ENCODE assay signal across 25 mouse cellular contexts in genomic region chr1:85857261-85857754, GRCm38 (mm10). TPM values are rescaled to one million over a fixed set of nuclear protein-coding genes. Genes with fewer than 3 reads are reported as not detected.
A peak's percentile ranks its signal among the peaks of the same experiment; 100 is the strongest.
DNase-seq lines count a peak whose midpoint lies in the region; ATAC-seq and TF ChIP-seq lines count a peak whose summit lies in the region.
"Had no signal": no experiment of that assay in that cellular context is flagged by ENCODE, and none has a peak within 500 bp of the region (broad histone marks: within the 10 kb centered on the region; RNA-seq: fewer than 3 reads in every experiment).

No protein-coding gene starts in this region.

- DNase-seq in heart, adult 11 months: peak; percentile 92
- no peak for DNase-seq in heart, postnatal 4 days
- no peak for DNase-seq in lung, postnatal 0 days (ENCODE audit: low spot score)
- no peak for DNase-seq in lung, postnatal 10 days
- peak; percentile 19 for DNase-seq in brain, embryonic 14.5 days (ENCODE audit: low read depth)
- DNase-seq in stomach, postnatal 0 days (ENCODE audit: low spot score): no peak
- no peak for DNase-seq in adrenal gland, adult 2 months
- DNase-seq: adrenal gland, postnatal 14 days; cerebellum, adult 11 months; cerebellum, postnatal 14 days; gastrocnemius, postnatal 14 days; kidney, postnatal 36 days; liver, postnatal 0 days; lung, postnatal 14 days; midbrain, embryonic 14.5 days; thymus, adult 2 months; thymus, postnatal 4 days had no signal

- no peak overlapping the region for H3K9ac ChIP-seq in lung, postnatal 0 days (replicated peaks; ENCODE audit: low read depth)
- H3K9ac ChIP-seq in stomach, postnatal 0 days (ENCODE audit: low read length): no peak overlapping the region
- H3K9ac ChIP-seq: embryonic facial prominence, embryonic 12.5 days; forebrain, embryonic 12.5 days; intestine, embryonic 15.5 days; limb, embryonic 12.5 days; liver, postnatal 0 days; neural tube, embryonic 12.5 days had no signal

- no peak for TF ChIP-seq EP300 in lung, postnatal 0 days (IDR thresholded peaks at IDR 0.05)
- no peak for TF ChIP-seq EP300 in stomach, postnatal 0 days (optimal IDR thresholded peaks at IDR 0.05)

- 0 out of 2 replicates have a peak, but pooled peaks have one; percentile 14 for TF ChIP-seq CTCF in lung, postnatal 0 days (IDR thresholded peaks at IDR 0.05)
- no peak for TF ChIP-seq CTCF in brain, embryonic 14.5 days (IDR thresholded peaks at IDR 0.05; ENCODE audit: borderline replicate concordance, extremely low read depth, insufficient read depth, insufficient read length)
- TF ChIP-seq CTCF in stomach, postnatal 0 days (IDR thresholded peaks at IDR 0.05; ENCODE audit: low read depth): peak; percentile 35

- ATAC-seq in lung, postnatal 0 days: 0 out of 2 replicates have a peak, but pooled peaks have one; percentile 40
- no peak for ATAC-seq in stomach, postnatal 0 days (ENCODE audit: low FRiP score, low TSS enrichment)
- ATAC-seq: hindbrain, embryonic 16.5 days; intestine, embryonic 15.5 days; liver, postnatal 0 days had no signal

- H3K27me3 ChIP-seq in lung, postnatal 0 days (replicated peaks; ENCODE audit: insufficient read depth, low read length): no peaks in the 10 kb centered on the region
- H3K27me3 ChIP-seq in stomach, postnatal 0 days (ENCODE audit: control insufficient read depth, insufficient read depth, low read length): no peaks in the 10 kb centered on the region
- H3K27me3 ChIP-seq: embryonic facial prominence, embryonic 12.5 days; forebrain, embryonic 12.5 days; intestine, embryonic 15.5 days; limb, embryonic 12.5 days; neural tube, embryonic 12.5 days had no signal

- TF ChIP-seq POLR2A in brain, embryonic 14.5 days (IDR thresholded peaks at IDR 0.05; ENCODE audit: borderline replicate concordance, extremely low read depth, insufficient read depth, insufficient read length, poor library complexity, severe bottlenecking): no peak

- no peak overlapping the region for H3K4me3 ChIP-seq in lung, postnatal 0 days (ENCODE audit: low read depth, low read length)
- H3K4me3 ChIP-seq in stomach, postnatal 0 days (ENCODE audit: low read depth, low read length): no peak overlapping the region
- H3K4me3 ChIP-seq: embryonic facial prominence, embryonic 12.5 days; forebrain, embryonic 12.5 days; hindbrain, embryonic 10.5 days; intestine, embryonic 15.5 days; limb, embryonic 12.5 days; neural tube, embryonic 12.5 days had no signal

- H3K27ac ChIP-seq in lung, postnatal 0 days (ENCODE audit: low read length): no peak overlapping the region
- no peak overlapping the region for H3K27ac ChIP-seq in stomach, postnatal 0 days (replicated peaks)
- H3K27ac ChIP-seq: embryonic facial prominence, embryonic 12.5 days; forebrain, embryonic 12.5 days; hindbrain, embryonic 10.5 days; intestine, embryonic 15.5 days; limb, embryonic 12.5 days; neural tube, embryonic 12.5 days had no signal

- no peak overlapping the region for H3K4me2 ChIP-seq in lung, postnatal 0 days (replicated peaks; ENCODE audit: low read depth, low read length)
- no peak overlapping the region for H3K4me2 ChIP-seq in stomach, postnatal 0 days (replicated peaks; ENCODE audit: low read depth)
- H3K4me2 ChIP-seq: embryonic facial prominence, embryonic 12.5 days; forebrain, embryonic 12.5 days; intestine, embryonic 15.5 days; limb, embryonic 12.5 days; liver, embryonic 11.5 days; neural tube, embryonic 12.5 days had no signal

- H3K36me3 ChIP-seq in lung, postnatal 0 days (ENCODE audit: insufficient read depth, low read length): no peaks in the 10 kb centered on the region
- H3K36me3 ChIP-seq in stomach, postnatal 0 days (ENCODE audit: control insufficient read depth, insufficient read depth, low read length): no peaks in the 10 kb centered on the region
- H3K36me3 ChIP-seq: intestine, embryonic 15.5 days; neural tube, embryonic 12.5 days had no signal

- H3K4me1 ChIP-seq in lung, postnatal 0 days (ENCODE audit: insufficient read depth, low read depth, low read length): no peaks in the 10 kb centered on the region
- no peaks in the 10 kb centered on the region for H3K4me1 ChIP-seq in stomach, postnatal 0 days (replicated peaks; ENCODE audit: control insufficient read depth, insufficient read depth)
- H3K4me1 ChIP-seq: forebrain, embryonic 12.5 days; hindbrain, embryonic 10.5 days; intestine, embryonic 15.5 days; limb, embryonic 12.5 days; neural tube, embryonic 12.5 days had no signal

- 0 out of 2 replicates have a peak, but pooled peaks cover 4% of the 10 kb centered on the region for H3K9me3 ChIP-seq in lung, postnatal 0 days (ENCODE audit: low read length)
- no peaks in the 10 kb centered on the region for H3K9me3 ChIP-seq in stomach, postnatal 0 days (ENCODE audit: control insufficient read depth, low read length)
- H3K9me3 ChIP-seq: intestine, embryonic 15.5 days had no signal

- 74% methylated on average over 6 of the region's 6 CpGs for WGBS in lung, postnatal 0 days
- 80% methylated on average over 6 of the region's 6 CpGs for WGBS in stomach, postnatal 0 days

RNA-seq across cellular contexts. Expression of gene Itm2c, which starts 36.8 kb away (rescaled TPM):
- total RNA-seq in heart, postnatal 4 days (2021): 10 to 100 TPM; 91.3 to 91.5 TPM
- polyA plus RNA-seq in lung, postnatal 0 days (2015; fragmentation: Nextera tagmentation; extraction: Ambion mirVana): 221 and 244 TPM in 2 replicates
- polyA plus RNA-seq in brain, embryonic 14.5 days (2012; rRNA removed): 160 and 168 TPM in 2 replicates
- 134 and 147 TPM in 2 replicates for polyA plus RNA-seq in stomach, postnatal 0 days (2015; fragmentation: Nextera tagmentation; extraction: Ambion mirVana)
- 100 to 1,000 TPM; 549 to 588 TPM for total RNA-seq in adrenal gland, adult 2 months (2021)
- 777 and 999 TPM in 2 replicates for polyA plus RNA-seq in adrenal gland, adult 2 months (2012; rRNA removed)

Comparison
In these comparisons a context has a peak if more than half of its experiments do, and no peak if none do; other contexts are left out.
1. DNase-seq: peak in heart, adult 11 months (single experiment) and brain, embryonic 14.5 days (single experiment); none in heart, postnatal 4 days (single experiment), lung, postnatal 0 days (single experiment), lung, postnatal 10 days (single experiment), stomach, postnatal 0 days (single experiment) and adrenal gland, adult 2 months (single experiment).